Mouse (Mus musculus) megakaryocyte progenitor cell, adult 5-6 weeks (primary cell): ENCODE measurements around the gene Bcdin3d. TPM values are rescaled to one million over a fixed set of nuclear protein-coding genes. Genes with fewer than 3 reads are reported as not detected.

Source experiments
- ATAC-seq: replicated peaks from 2 replicates; pipeline ENCODE4 v1.8.0; 2016; ENCODE audit warnings: mild to moderate bottlenecking, moderate TSS enrichment, inconsistent platforms; ENCODE audit not compliant: poor library complexity
- total RNA-seq, 2 experiments: library from RNA; stranded (forward) in 1 of 2; stranded (reverse) in 1 of 2; fragments of 157-497, 149-512 nt in 1 of 2; fragments of 200-1000 nt in 1 of 2; gene quantifications; 2 replicates each; pipeline versions ENCODE4 v1.2.3 to v1.2.4; 2015 to 2017

Gene Bcdin3d
- 3.9 and 5.6 TPM in 2 replicates for total RNA-seq (2015)
- total RNA-seq (2017): 3.7 and 6.2 TPM in 2 replicates

DNA sequence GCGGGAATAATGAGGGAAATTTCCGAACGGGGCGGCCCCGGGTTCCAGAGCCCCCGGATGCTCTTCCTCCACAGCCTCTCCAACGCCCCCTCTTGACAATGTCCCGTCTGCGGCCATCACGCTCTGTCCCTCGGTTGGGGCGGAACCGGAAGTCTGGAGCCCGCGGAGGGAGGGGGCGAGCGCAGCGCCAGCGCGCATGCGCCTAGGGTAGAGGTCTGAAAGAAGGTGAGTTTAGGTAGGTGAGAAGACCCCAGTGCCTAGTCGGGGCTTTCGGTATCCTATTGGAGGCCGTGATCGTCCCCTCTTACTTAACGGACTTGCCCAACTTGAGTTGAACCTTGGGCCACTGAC, at the start of gene Bcdin3d:
TSS of gene Bcdin3d (minus strand) at position 155 of the 351 bp plus-strand sequence.
- peak; percentile 88 for ATAC-seq

GRCm38 (mm10) chr15:99520306-99520705, 45.8 kb upstream of the Bcdin3d start:
- ATAC-seq: no peak

DNA sequence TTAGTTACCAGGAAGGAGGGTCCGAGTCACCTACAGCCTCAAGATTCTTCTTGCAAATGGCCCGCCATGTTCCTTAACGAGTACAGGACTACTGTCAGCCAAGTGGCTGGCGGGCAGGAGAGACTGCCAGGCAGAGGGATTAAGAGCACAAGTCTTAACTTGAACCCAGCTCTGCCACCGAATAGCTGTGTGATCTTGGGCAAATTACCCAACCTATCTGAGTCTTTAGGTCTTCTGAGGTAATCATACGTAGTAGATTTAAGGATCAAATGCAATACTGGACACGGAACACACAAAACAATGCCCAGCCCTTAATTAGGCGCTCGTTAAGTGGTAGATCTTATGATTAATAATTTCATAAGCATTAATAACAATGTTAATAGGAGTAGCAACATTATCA, 45.1 kb upstream of the Bcdin3d start:
- ATAC-seq: no peak

DNA sequence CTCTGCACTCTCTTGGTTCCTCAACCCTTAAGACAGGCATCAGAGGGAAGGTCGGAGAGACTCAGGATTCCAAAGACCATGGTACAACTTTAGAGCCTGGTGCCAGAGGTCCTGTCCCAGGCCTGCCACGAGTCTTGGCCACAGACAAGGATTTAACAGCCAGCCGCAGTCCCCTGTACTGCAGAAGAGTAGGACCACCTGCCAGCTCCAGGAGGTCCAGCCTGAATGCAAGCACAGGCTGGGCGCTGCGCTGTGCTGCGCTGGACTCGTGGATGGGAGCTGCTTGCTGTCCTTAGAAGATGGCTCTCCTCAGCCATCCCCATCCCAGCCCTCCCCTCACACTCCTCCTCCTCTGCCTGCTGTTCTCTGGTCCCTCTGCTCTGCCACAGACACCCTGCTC, 43.2 kb upstream of the Bcdin3d start:
- no peak for ATAC-seq

GRCm38 (mm10) chr15:99516715-99517114, 42.2 kb upstream of the Bcdin3d start:
- no peak for ATAC-seq

- no peak for ATAC-seq
Measured at GRCm38 (mm10) chr15:99511797-99512525, 37.4 kb upstream of the Bcdin3d start.

DNA sequence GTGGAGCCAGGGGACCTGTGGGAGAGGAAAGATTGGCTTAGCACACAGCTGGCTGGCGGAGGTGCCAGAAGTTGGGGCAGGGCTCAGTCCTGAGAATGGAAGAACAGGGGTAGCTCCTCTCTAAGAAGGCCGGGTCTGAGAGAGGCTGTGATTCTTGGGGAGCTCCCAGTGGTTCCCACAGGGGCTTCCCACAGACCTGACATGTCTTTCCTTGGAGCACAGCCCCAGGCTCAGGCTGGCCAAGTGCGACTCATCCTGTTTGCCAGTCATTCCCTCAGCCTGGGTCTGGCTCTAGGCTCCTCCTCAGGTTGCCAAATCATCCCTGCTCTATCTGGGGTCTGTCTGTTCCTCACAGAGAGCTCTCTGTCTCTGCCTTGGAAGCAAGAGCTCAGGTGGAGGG, 36.1 kb upstream of the Bcdin3d start:
- no peak for ATAC-seq

DNA sequence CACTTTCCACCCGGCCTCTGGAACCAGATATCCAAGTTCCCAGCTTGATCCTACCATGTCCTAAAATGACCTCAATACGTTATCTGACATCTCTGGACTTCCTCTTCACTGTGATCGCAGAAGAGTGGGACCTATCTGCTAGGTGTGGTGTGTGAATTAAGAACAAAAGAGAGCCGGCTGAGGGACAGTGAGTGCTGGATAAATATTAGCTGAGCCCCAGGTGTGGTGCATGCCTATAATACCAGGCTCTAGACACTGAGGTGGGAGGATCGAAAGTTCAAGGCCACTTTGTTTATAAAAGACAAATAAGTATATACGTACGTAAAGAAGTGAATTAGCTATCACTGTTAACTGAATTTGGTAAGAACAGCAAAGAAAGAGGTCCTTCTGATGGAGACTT, 35.3 kb upstream of the Bcdin3d start:
- no peak for ATAC-seq

GRCm38 (mm10) chr15:99505324-99506095, 31.0 kb upstream of the Bcdin3d start:
- no peak for ATAC-seq

DNA sequence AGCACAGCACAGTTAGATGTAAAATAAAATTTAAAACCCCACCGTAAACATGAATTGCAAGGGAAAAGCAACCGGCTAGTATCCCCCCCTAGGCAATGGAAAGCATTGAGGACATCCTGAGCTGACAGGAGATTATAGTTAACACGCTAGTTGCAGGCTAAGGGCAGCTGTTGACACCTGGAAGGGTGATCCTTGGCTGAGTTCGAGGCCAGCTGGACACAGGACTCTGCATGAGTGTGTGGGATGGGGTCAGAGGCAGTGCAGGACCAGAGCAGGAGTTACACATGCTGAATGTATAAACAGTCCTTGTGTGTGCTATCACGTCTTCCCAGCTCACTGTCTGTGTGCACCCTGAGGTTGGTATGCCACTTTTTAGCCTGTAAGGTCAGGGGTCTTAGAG, 28.7 kb upstream of the Bcdin3d start:
- no peak for ATAC-seq

DNA sequence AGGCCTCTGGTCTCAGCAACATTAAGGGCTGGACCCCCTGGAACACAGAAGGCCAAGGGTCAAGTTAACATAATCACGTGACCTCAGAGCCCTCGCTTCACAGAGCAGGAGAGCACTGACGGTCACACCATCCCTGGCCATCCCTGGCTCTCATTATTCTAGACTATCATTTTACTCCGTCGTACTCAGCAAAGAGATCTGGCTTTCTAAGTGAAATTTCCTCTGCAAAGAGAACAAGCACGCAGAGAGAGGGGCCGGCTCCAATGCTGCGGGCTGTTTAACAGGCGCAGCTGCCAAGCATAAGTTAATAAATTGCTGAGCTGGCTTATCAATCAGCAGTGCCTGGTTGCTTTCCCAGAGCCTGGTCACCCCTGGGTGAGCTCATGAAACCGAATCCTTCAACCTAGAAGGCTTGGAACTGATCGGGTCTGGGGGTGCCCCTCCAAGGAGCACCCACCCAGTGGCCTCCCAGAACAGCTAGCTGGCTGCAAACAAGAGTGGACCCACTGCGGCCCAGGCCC, 27.8 kb upstream of the Bcdin3d start:
- no peak for ATAC-seq

GRCm38 (mm10) chr15:99501292-99502260, 27.0 kb upstream of the Bcdin3d start:
- no peak for ATAC-seq

- ATAC-seq: peak; percentile 43
Measured at GRCm38 (mm10) chr15:99500320-99500719, 25.8 kb upstream of the Bcdin3d start.

DNA sequence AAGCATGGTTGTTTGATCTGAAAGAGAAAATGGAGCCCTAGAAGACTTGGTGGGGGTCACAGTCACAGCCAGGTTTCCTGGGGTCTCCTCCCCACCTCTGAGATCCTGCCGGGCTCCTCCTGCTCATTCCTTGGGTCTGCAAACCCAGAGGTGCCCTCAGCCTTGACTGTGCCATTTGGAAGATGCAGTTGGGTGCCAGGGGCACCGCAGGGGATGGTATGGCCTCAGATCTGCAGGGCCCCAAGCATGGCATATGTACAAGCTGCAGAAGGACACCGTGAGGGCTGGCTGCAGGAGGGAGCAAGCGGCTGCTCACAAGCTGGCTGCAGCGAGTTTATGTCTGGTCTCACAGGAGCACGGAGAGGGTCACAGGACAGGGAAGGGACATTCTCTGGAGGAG, 25.2 kb upstream of the Bcdin3d start:
- no peak for ATAC-seq

DNA sequence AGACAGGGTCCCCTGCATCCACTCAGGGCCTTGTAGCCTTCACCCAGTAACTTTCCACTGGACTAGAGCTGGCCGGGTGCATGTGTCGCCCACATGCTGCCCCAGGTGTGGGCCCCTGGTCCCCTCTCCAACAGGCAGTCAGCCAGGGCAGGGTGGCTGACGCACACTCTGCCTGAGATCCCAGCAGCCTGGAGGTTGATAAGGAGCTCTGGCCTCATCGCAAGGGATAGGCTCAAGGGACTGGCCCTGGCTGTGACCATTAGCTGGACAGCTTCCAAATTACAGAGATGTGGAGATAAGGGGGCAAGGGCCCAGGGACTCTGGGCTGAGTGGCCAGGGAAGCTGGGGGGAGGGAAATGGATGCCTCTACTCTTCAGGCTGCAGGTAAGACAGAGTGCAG, 24.3 kb upstream of the Bcdin3d start:
- no peak for ATAC-seq

DNA sequence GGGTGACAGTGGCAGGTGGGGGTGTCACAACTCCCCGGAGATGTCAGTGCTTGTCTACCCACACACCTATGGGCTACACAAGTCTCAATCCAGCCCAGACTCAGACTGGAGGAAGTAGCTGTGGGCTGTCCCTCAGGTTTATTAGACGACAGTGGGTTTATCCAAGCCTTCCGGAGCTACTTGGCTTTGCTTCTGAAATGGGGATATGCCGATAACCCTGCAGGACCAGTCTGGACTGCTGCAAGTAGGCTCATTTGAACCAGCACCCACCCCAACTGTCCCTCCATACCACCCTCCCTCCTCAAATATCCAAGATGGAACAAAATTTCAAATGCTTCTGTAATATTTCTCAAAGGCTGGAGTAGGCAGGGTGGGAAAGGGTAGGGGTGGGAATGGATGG, 23.8 kb upstream of the Bcdin3d start:
- no peak for ATAC-seq

- peak; percentile 73 for ATAC-seq
Measured at GRCm38 (mm10) chr15:99497527-99498242, 23.2 kb upstream of the Bcdin3d start.

- peak; percentile 62 for ATAC-seq
Measured at GRCm38 (mm10) chr15:99497061-99497460, 22.5 kb upstream of the Bcdin3d start.

- ATAC-seq: 0 out of 2 replicates have a peak, but pooled peaks have one; percentile 37
Measured at GRCm38 (mm10) chr15:99484745-99485144, 10.2 kb upstream of the Bcdin3d start.

DNA sequence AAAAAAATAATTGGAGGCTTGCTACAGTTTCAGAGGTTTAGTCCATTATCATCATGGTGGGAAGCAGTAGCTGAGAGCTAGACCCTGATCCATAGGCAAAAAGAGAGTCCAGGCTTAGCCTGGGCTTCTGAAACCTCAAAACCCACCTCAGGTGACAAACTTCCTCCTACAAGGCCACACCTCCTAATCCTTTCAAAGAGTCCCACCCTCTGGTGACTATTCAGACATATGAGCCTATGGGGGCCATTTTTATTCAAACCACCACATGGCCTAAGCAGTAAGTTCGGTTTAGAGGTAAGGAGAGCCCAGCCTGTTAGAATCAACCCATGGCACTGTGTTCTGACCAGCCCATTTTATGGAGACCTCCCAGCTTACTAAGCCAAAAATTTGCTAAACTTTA, 1.3 kb upstream of the Bcdin3d start:
- no peak for ATAC-seq
